Mouse (Mus musculus): ENCODE data around the gene Gale.

DNA sequence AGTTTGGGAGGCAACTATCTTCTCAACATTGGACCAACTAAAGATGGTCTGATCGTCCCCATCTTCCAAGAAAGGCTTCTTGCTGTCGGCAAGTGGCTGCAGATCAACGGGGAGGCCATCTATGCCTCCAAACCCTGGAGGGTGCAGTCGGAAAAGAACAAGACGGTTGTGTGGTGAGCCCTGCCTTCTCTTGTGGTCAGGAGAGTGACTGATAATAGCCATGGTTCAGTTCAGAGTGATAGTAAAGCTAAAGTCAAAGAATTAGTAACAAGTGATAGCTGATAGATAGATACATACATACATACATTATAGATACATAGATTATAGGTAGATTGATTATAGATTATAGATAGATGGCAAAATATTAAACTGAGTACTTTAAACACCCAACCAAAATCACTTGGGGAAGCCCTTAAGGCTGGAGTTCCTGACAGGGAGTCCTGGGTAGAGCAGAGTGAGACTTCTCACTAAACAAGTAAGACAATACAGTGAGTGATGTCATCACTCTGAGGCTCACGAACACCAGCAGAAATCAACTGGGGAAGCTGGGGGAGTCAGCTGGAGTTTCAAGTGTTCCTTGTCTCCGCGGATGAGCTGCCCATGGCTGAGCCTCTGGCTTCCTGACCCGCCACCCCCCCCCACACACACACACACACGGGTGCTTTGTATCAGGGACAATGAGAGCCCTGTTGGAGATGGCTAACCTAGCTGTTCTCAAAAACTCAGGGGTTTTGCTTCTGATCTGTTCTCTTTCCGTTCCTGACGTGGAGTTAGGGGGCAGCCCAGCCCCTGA, 28.6 kb upstream of the Gale start:
- no peak for TF ChIP-seq CTCF (IDR thresholded peaks at IDR 0.05; ENCODE audit: borderline replicate concordance, insufficient read depth, low read length)
- no peak for TF ChIP-seq POLR2A (IDR thresholded peaks at IDR 0.05; ENCODE audit: low read depth, low read length)

Data from embryonic fibroblast, embryonic 13.5 days (primary cell).